Mouse (Mus musculus) adrenal gland (tissue): ENCODE results near the gene Gm21887.
"Not testable (repeated sequence)": the region's sequence is repeated elsewhere in the genome, so short reads cannot be mapped to it uniquely, and the experiment has no call there.

ENCODE experiments used
- intact Hi-C: fragments of 180-260 bp; cut with DNase I; formaldehyde crosslinking; loops from one replicate; pipeline ENCODE4 v1.15.1; 2025

The Gm21887 gene

GRCm38 (mm10) chrX:169997456-169997853 is 12.0 kb upstream of the Gm21887 start:
- intact Hi-C loops: not testable (repeated sequence)

DNA sequence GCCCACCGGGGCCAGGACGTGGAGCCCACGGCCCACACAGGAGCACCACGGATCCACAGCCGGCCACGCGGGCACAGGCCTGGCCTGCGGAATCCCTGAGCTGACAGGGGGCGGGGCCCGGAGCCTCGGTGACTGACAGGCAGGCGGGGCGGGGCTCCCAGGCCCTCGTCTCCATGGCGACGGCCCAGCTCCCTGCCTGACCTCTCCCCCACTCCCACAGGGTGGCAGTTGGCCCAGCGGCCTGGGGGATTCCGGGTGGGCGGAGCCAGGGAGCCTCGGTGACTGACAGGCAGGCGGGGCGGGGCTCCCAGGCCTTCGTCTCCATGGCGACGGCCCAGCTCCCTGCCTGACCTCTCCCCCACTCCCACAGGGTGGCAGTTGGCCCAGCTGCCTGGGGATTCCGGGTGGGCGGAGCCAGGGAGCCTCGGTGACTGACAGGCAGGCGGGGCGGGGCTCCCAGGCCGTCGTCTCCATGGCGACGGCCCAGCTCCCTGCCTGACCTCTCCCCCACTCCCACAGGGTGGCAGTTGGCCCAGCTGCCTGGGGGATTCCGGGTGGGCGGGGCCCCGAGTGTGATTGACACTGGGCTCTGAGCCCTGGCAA is 11.5 kb upstream of the Gm21887 start:
- intact Hi-C loops: not testable (repeated sequence)

- intact Hi-C loops: not testable (repeated sequence)
These were observed 10.8 kb upstream of the Gm21887 start for GRCm38 (mm10) chrX:169998559-169999219.

GRCm38 (mm10) chrX:169999226-169999883 is 10.1 kb upstream of the Gm21887 start:
- intact Hi-C loops: not testable (repeated sequence)

DNA sequence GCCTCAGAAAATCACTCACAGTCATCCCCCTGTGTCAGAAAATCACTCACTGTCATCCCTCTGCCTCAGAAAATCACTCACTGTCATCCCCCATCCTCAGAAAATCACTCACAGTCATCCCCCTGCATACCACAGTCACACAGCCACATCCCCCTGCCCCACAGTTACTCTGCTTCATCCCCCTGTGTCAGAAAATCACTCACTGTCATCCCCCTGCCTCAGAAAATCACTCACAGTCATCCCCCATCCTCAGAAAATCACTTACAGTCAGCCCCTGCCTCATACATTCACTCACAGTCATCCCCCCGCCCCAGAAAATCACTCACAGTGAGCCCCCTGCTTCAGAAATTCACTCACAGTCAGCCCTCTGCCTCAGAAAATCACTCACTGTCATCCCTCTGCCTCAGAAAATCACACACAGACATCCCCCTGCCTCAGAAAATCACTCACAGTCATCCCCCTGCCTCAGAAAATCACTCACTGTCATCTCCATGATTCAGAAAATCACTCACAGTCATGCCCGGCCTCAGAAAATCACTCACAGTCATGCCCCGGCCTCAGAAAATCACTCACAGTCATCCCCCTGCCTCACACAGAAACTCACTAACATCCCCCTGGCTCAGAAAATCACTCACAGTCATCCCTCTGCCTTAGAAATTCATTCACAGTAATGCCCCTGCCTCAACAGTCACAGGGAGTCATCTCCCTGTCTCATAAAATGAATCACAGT is 9.4 kb upstream of the Gm21887 start:
- intact Hi-C loops: not testable (repeated sequence)

DNA sequence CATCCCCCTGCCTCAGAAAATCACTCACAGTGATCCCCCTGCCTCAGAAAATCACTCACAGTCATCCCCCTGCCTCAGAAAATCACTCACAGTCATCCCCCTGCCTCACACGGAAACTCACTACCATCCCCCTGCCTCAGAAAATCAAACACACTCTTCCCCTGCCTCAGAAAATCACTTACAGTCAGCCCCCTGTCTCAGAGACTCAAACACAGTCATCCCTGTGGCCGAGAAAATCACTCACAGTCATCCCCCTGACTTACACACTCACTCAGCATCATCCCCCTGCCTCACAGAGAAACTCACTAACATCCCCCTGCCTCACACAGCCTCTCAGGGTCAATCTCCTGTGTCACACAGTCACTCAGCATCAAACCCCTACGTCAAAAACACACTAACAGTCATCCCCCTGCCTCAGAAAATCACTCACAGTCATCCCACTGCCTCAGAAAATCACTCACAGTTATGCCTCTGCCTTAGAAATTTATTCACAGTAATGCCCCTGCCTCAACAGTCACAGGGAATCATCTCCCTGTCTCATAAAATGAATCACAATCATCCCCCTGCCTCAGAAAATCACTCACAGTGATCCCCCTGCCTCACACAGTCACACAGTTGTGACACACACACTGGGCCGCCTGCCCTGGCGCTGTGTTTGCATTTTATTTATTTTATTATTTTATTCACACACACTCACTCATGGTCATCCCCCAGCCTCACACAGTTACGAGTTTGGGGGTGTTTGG is 8.6 kb upstream of the Gm21887 start:
- intact Hi-C loops: not testable (repeated sequence)

GRCm38 (mm10) chrX:170001388-170001695 is 8.1 kb upstream of the Gm21887 start:
- intact Hi-C loops: not testable (repeated sequence)

DNA sequence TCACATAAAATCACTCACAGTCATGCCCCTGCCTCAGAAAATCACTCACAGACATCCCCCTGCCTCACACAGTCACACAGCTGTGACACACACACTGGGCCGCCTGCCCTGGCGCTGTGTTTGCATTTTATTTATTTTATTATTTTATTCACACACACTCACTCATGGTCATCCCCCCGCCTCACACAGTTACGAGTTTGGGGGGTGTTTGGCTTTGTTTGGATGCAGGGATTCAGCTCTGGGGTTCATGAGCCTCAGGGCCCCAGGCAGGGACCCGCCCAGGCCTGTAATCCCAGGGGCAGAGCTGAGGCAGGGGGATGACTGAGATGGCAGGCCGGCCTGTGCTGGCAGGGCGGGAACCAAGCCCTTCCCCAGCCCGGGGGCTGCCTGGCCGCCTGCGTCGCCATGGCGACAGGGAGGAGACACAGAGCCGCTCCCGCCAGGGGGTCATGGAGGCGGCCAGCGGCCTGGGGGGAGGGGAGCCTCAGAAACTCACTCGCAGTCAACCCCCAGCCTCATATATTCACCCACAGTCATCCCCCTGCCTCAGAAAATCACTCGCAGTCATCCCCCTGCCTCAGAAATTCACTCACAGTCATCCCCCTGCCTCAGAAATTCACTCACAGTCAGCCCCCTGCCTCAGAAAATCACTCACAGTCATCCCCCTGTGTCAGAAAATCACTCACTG is 6.8 kb upstream of the Gm21887 start:
- intact Hi-C loops: not testable (repeated sequence)

DNA sequence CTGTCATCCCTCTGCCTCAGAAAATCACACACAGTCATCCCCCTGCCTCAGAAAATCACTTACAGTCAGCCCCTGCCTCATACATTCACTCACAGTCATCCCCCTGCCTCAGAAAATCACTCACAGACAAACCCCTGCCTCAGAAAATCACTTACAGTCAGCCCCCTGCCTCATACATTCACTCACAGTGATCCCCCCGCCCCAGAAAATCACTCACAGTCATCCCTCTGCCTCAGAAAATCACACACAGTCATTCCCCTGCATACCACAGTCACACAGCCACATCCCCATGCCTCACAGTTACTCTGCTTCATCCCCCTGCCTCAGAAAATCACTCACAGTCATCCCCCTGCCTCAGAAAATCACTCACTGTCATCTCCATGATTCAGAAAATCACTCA is 5.9 kb upstream of the Gm21887 start:
- intact Hi-C loops: not testable (repeated sequence)

DNA sequence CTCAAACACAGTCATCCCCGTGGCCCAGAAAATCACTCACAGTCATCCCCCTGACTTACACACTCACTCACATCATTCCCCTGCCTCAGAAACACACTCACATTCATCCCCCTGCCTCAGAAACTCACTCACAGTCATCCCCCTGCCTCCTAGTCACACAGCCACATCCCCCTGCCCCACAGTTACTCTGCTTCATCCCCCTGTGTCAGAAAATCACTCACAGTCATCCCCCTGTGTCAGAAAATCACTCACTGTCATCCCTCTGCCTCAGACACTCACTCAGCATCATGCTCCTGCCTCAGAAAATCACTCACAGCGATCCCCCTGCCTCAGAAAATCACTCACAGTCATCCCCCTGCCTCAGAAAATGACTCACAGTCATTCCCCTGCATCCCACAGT is 5.2 kb upstream of the Gm21887 start:
- intact Hi-C loops: not testable (repeated sequence)

GRCm38 (mm10) chrX:170004793-170005192 is 4.7 kb upstream of the Gm21887 start:
- intact Hi-C loops: not testable (repeated sequence)

DNA sequence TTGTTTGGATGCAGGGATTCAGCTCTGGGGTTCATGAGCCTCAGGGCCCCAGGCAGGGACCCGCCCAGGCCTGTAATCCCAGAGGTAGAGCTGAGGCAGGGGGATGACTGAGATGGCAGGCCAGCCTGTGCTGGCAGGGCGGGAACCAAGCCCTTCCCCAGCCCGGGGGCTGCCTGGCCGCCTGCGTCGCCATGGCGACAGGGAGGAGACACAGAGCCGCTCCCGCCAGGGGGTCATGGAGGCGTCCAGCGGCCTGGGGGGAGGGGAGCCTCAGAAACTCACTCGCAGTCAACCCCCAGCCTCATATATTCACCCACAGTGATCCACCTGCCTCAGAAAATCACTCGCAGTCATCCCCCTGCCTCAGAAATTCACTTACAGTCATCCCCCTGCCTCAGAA is 4.3 kb upstream of the Gm21887 start:
- intact Hi-C loops: not testable (repeated sequence)

- intact Hi-C loops: not testable (repeated sequence)
These were observed 3.7 kb upstream of the Gm21887 start for GRCm38 (mm10) chrX:170005695-170006297.

GRCm38 (mm10) chrX:170006694-170007247 is 2.7 kb upstream of the Gm21887 start:
- intact Hi-C loops: not testable (repeated sequence)

- intact Hi-C loops: not testable (repeated sequence)
These were observed 1.9 kb upstream of the Gm21887 start for GRCm38 (mm10) chrX:170007375-170008178.

GRCm38 (mm10) chrX:170008179-170008467 is 1.3 kb upstream of the Gm21887 start:
- intact Hi-C loops: not testable (repeated sequence)

GRCm38 (mm10) chrX:170008584-170008983 is 875 bp upstream of the Gm21887 start:
- intact Hi-C loops: not testable (repeated sequence)

DNA sequence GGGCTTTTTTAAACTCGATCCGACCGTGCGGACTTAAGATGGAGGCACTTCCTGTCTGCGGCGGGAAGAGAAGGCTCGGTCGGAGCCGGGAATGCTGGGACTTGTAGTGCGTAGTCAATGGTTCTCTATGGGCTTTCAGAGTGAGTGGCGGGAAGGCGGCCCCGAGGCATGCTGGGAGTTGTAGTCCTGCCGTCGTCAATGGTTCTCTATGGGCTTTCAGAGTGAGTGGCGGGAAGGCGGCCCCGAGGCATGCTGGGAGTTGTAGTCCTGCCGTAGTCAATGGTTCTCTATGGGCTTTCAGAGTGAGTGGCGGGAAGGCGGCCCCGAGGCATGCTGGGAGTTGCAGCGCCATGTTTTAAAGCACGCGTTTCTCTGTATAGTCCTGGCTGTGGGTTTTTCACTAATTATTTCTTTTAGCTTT is 352 bp downstream of the Gm21887 start:
- intact Hi-C loops: loop anchor here (2.0 kb wide), 2 partner anchors 15 to 33 kb away; no protein-coding TSS in a partner anchor
